Mouse (Mus musculus): ENCODE data around the gene Arhgap8. TPM values are rescaled to one million over a fixed set of nuclear protein-coding genes. Genes with fewer than 3 reads are reported as not detected.
A peak's percentile ranks its signal among the peaks of the same experiment; 100 is the strongest.

Gene Arhgap8
- polyA plus RNA-seq, 1 experiment from 2014 or later, result 3.5 TPM

- 70% methylated on average over 11 of the region's 11 CpGs for WGBS
- Histone ChIP-seq H3K4me3 (no peak overlapping the region), H3K4me1 (replicated peaks) (peaks cover 4% of the 10 kb centered on the region; the same call in 1 of the 2 replicates), H3K27me3 (no peaks in the 10 kb centered on the region), H3K27ac (no peak overlapping the region), H3K36me3 (no peaks in the 10 kb centered on the region), H3K4me2 (no peak overlapping the region), H3K9ac (no peak overlapping the region), H3K9me3 (replicated peaks) (no peaks in the 10 kb centered on the region)
- ATAC-seq (replicated peaks; ENCODE audit: insufficient number of reproducible peaks, insufficient read depth, low FRiP score, low read depth), result no peak
These were observed 49.9 kb downstream of the Arhgap8 start for GRCm38 (mm10) chr15:84769641-84770341.

- H3K27me3 ChIP-seq, result no peaks in the 10 kb centered on the region
- no peak overlapping the region for H3K9ac ChIP-seq
- no peak overlapping the region for H3K4me3 ChIP-seq
- no peak overlapping the region for H3K4me2 ChIP-seq
- H3K36me3 ChIP-seq, result no peaks in the 10 kb centered on the region
- H3K9me3 ChIP-seq (replicated peaks), result no peaks in the 10 kb centered on the region
- no peak overlapping the region for H3K27ac ChIP-seq
- WGBS, result 74% methylated on average over 21 of the region's 21 CpGs
- H3K4me1 ChIP-seq (replicated peaks), result peaks cover 4% of the 10 kb centered on the region; the same call in 1 of the 2 replicates
- no peak for ATAC-seq (replicated peaks; ENCODE audit: insufficient number of reproducible peaks, insufficient read depth, low FRiP score, low read depth)
These were observed 52.6 kb downstream of the Arhgap8 start for GRCm38 (mm10) chr15:84772191-84773111.

GRCm38 (mm10) chr15:84775421-84776174, 55.7 kb downstream of the Arhgap8 start:
- no peak overlapping the region for H3K27ac ChIP-seq
- no peaks in the 10 kb centered on the region; the same call in 1 of the 2 replicates for H3K27me3 ChIP-seq
- peaks cover 4% of the 10 kb centered on the region; the same call in 1 of the 2 replicates for H3K4me1 ChIP-seq (replicated peaks)
- no peaks in the 10 kb centered on the region for H3K9me3 ChIP-seq (replicated peaks)
- no peak overlapping the region for H3K4me3 ChIP-seq
- ATAC-seq (replicated peaks; ENCODE audit: insufficient number of reproducible peaks, insufficient read depth, low FRiP score, low read depth), result no peak
- WGBS, result 54% methylated on average over 20 of the region's 20 CpGs
- H3K36me3 ChIP-seq, result no peaks in the 10 kb centered on the region
- H3K9ac ChIP-seq, result no peak overlapping the region
- peak overlapping the region; percentile 8; the same call in 1 of the 2 replicates for H3K4me2 ChIP-seq

- Histone ChIP-seq H3K27ac (no peak overlapping the region), H3K4me3 (no peak overlapping the region), H3K4me2 (no peak overlapping the region), H3K36me3 (no peaks in the 10 kb centered on the region), H3K27me3 (no peaks in the 10 kb centered on the region; the same call in 1 of the 2 replicates), H3K9me3 (replicated peaks) (no peaks in the 10 kb centered on the region), H3K4me1 (replicated peaks) (no peaks in the 10 kb centered on the region), H3K9ac (no peak overlapping the region)
- WGBS, result 53% methylated on average over 5 of the region's 5 CpGs
- ATAC-seq (replicated peaks; ENCODE audit: insufficient number of reproducible peaks, insufficient read depth, low FRiP score, low read depth), result no peak
These were observed 58.7 kb downstream of the Arhgap8 start for GRCm38 (mm10) chr15:84778587-84778986.

GRCm38 (mm10) chr15:84784812-84785211, 65.0 kb downstream of the Arhgap8 start:
- Histone ChIP-seq H3K27me3 (no peaks in the 10 kb centered on the region), H3K4me1 (replicated peaks) (no peaks in the 10 kb centered on the region), H3K27ac (no peak overlapping the region), H3K9me3 (replicated peaks) (no peaks in the 10 kb centered on the region), H3K4me2 (no peak overlapping the region), H3K36me3 (no peaks in the 10 kb centered on the region), H3K4me3 (no peak overlapping the region), H3K9ac (no peak overlapping the region)
- no peak for ATAC-seq (replicated peaks; ENCODE audit: insufficient number of reproducible peaks, insufficient read depth, low FRiP score, low read depth)
- WGBS, result 89% methylated on average over 16 of the region's 16 CpGs

GRCm38 (mm10) chr15:84787161-84787560, 67.3 kb downstream of the Arhgap8 start:
- Histone ChIP-seq H3K4me1 (replicated peaks) (no peaks in the 10 kb centered on the region), H3K9ac (no peak overlapping the region), H3K36me3 (no peaks in the 10 kb centered on the region), H3K4me2 (no peak overlapping the region), H3K27me3 (no peaks in the 10 kb centered on the region), H3K27ac (no peak overlapping the region), H3K9me3 (replicated peaks) (no peaks in the 10 kb centered on the region), H3K4me3 (no peak overlapping the region)
- 84% methylated on average over 10 of the region's 10 CpGs for WGBS
- no peak for ATAC-seq (replicated peaks; ENCODE audit: insufficient number of reproducible peaks, insufficient read depth, low FRiP score, low read depth)

- Histone ChIP-seq H3K4me1 (replicated peaks) (no peaks in the 10 kb centered on the region), H3K4me3 (no peak overlapping the region), H3K9ac (no peak overlapping the region), H3K36me3 (no peaks in the 10 kb centered on the region), H3K27ac (no peak overlapping the region), H3K9me3 (replicated peaks) (no peaks in the 10 kb centered on the region), H3K27me3 (no peaks in the 10 kb centered on the region), H3K4me2 (no peak overlapping the region)
- no peak for ATAC-seq (replicated peaks; ENCODE audit: insufficient number of reproducible peaks, insufficient read depth, low FRiP score, low read depth)
- 66% methylated on average over 5 of the region's 5 CpGs for WGBS
These were observed 73.8 kb downstream of the Arhgap8 start for GRCm38 (mm10) chr15:84793649-84794048.

- Histone ChIP-seq H3K4me1 (replicated peaks) (no peaks in the 10 kb centered on the region), H3K27ac (no peak overlapping the region), H3K4me3 (no peak overlapping the region), H3K9me3 (replicated peaks) (no peaks in the 10 kb centered on the region), H3K36me3 (no peaks in the 10 kb centered on the region), H3K4me2 (no peak overlapping the region), H3K9ac (no peak overlapping the region), H3K27me3 (no peaks in the 10 kb centered on the region)
- ATAC-seq (replicated peaks; ENCODE audit: insufficient number of reproducible peaks, insufficient read depth, low FRiP score, low read depth), result no peak
- 78% methylated on average over 5 of the region's 5 CpGs for WGBS
These were observed 80.3 kb downstream of the Arhgap8 start for GRCm38 (mm10) chr15:84800132-84800531.

- no peak for ATAC-seq (replicated peaks; ENCODE audit: insufficient number of reproducible peaks, insufficient read depth, low FRiP score, low read depth)
- no peaks in the 10 kb centered on the region for H3K36me3 ChIP-seq
- no peak overlapping the region for H3K4me2 ChIP-seq
- H3K4me1 ChIP-seq (replicated peaks), result no peaks in the 10 kb centered on the region
- H3K9ac ChIP-seq, result no peak overlapping the region
- no peak overlapping the region for H3K4me3 ChIP-seq
- no peaks in the 10 kb centered on the region for H3K27me3 ChIP-seq
- H3K9me3 ChIP-seq (replicated peaks), result no peaks in the 10 kb centered on the region
- no peak overlapping the region for H3K27ac ChIP-seq
- WGBS, result 47% methylated on average over 3 of the region's 3 CpGs
These were observed 83.8 kb downstream of the Arhgap8 start for GRCm38 (mm10) chr15:84803685-84804084.

- Histone ChIP-seq H3K9me3 (replicated peaks) (no peaks in the 10 kb centered on the region), H3K4me2 (no peak overlapping the region), H3K4me1 (replicated peaks) (no peaks in the 10 kb centered on the region), H3K9ac (no peak overlapping the region), H3K27me3 (no peaks in the 10 kb centered on the region), H3K4me3 (no peak overlapping the region), H3K36me3 (no peaks in the 10 kb centered on the region), H3K27ac (no peak overlapping the region)
- WGBS, result 55% methylated on average over 21 of the region's 21 CpGs
- ATAC-seq (replicated peaks; ENCODE audit: insufficient number of reproducible peaks, insufficient read depth, low FRiP score, low read depth), result no peak
These were observed 89.6 kb downstream of the Arhgap8 start for GRCm38 (mm10) chr15:84809275-84809952.
